Mouse (Mus musculus): Measurements from ENCODE around the gene Megf11.

GRCm38 (mm10) chr9:64473695-64474094, 88.3 kb downstream of the Megf11 start:
- TF ChIP-seq CTCF (IDR thresholded peaks at IDR 0.05; ENCODE audit: low read depth, low read length) (no peak), EP300 (IDR thresholded peaks at IDR 0.05; ENCODE audit: insufficient read depth, low read depth, low read length) (no peak), POLR2A (IDR thresholded peaks at IDR 0.05; ENCODE audit: insufficient read depth, low read length) (no peak)
